ENCODE assay signal across 20 mouse cellular contexts in genomic region chr6:144709614-144710180, GRCm38 (mm10).
DNase-seq lines count a peak whose midpoint lies in the region; ATAC-seq and TF ChIP-seq lines count a peak whose summit lies in the region.
"Had no signal": no experiment of that assay in that cellular context is flagged by ENCODE, and none has a peak within 500 bp of the region (broad histone marks: within the 10 kb centered on the region; RNA-seq: fewer than 3 reads in every experiment).

No protein-coding gene starts in this region.

- DNase-seq in gastrocnemius, adult 2 months, result no peak
- no peak for DNase-seq in gastrocnemius, postnatal 10 days
- peak; percentile 13 for DNase-seq in Muller cell, postnatal 12 days (ENCODE audit: inconsistent ontology term)
- peak; percentile 18 for DNase-seq in adrenal gland, postnatal 25 days
- DNase-seq in lung, adult 18-20 months, result no peak
- DNase-seq: B cell, adult 2 months; cerebellum, adult 11-12 months; cerebellum, postnatal 14 days; forebrain, postnatal 0 days; heart, adult 18-20 months; kidney, adult 11 months; kidney, postnatal 14 days; lung, postnatal 14 days; right cerebral cortex, postnatal 25 days had no signal

- WGBS in liver, embryonic 15.5 days (ENCODE audit: insufficient replicate concordance), result 56% methylated on average over 9 of the region's 9 CpGs

- TF ChIP-seq CTCF in gastrocnemius, adult 2 months (IDR thresholded peaks at IDR 0.05), result no peak

- ATAC-seq in liver, embryonic 15.5 days (ENCODE audit: insufficient read depth), result 0 out of 2 replicates have a peak, but pooled peaks have one; percentile 36
- ATAC-seq in frontal cortex, adult (ENCODE audit: low TSS enrichment), result no peak
- ATAC-seq: forebrain, postnatal 0 days; midbrain, embryonic 13.5 days had no signal

- H3K9ac ChIP-seq in liver, embryonic 15.5 days, result no peak overlapping the region
- H3K9ac ChIP-seq: embryonic facial prominence, embryonic 15.5 days; forebrain, postnatal 0 days; limb, embryonic 15.5 days; midbrain, embryonic 13.5 days; neural tube, embryonic 13.5 days had no signal

- H3K36me3 ChIP-seq in liver, embryonic 15.5 days (replicated peaks), result no peaks in the 10 kb centered on the region
- H3K36me3 ChIP-seq: embryonic facial prominence, embryonic 15.5 days; limb, embryonic 15.5 days; midbrain, embryonic 13.5 days; neural tube, embryonic 13.5 days had no signal

- peaks cover 31% of the 10 kb centered on the region for H3K4me1 ChIP-seq in liver, embryonic 15.5 days (replicated peaks)
- H3K4me1 ChIP-seq: embryonic facial prominence, embryonic 15.5 days; limb, embryonic 15.5 days had no signal

- intact Hi-C loops in gastrocnemius, adult 2 months (cut with DNase I), result no loop called here

- no peak overlapping the region for H3K4me2 ChIP-seq in liver, embryonic 15.5 days
- H3K4me2 ChIP-seq: embryonic facial prominence, embryonic 15.5 days; limb, embryonic 15.5 days; midbrain, embryonic 13.5 days; neural tube, embryonic 13.5 days had no signal

- no peak overlapping the region for H3K4me3 ChIP-seq in gastrocnemius, adult 2 months
- no peak overlapping the region for H3K4me3 ChIP-seq in liver, embryonic 15.5 days (replicated peaks)
- H3K4me3 ChIP-seq: embryonic facial prominence, embryonic 15.5 days; limb, embryonic 15.5 days; midbrain, embryonic 13.5 days; neural tube, embryonic 13.5 days had no signal

- H3K27me3 ChIP-seq in liver, embryonic 15.5 days, result no peaks in the 10 kb centered on the region
- H3K27me3 ChIP-seq: embryonic facial prominence, embryonic 15.5 days; limb, embryonic 15.5 days; midbrain, embryonic 13.5 days; neural tube, embryonic 13.5 days had no signal

- H3K9me3 ChIP-seq in liver, embryonic 15.5 days (replicated peaks), result no peaks in the 10 kb centered on the region
- H3K9me3 ChIP-seq: embryonic facial prominence, embryonic 15.5 days; limb, embryonic 15.5 days; midbrain, embryonic 13.5 days; neural tube, embryonic 13.5 days had no signal

- peak overlapping the region; percentile 48; the same call in 1 of the 2 replicates for H3K27ac ChIP-seq in gastrocnemius, adult 2 months
- peak overlapping the region; percentile 57 for H3K27ac ChIP-seq in liver, embryonic 15.5 days (replicated peaks)
- H3K27ac ChIP-seq: embryonic facial prominence, embryonic 15.5 days; limb, embryonic 15.5 days; midbrain, embryonic 13.5 days; neural tube, embryonic 13.5 days had no signal

Comparison
In these comparisons a context has a peak if more than half of its experiments do, and no peak if none do; other contexts are left out.
1. DNase-seq: peak in Muller cell, postnatal 12 days (single experiment) and adrenal gland, postnatal 25 days (single experiment); none in gastrocnemius, adult 2 months (single experiment), gastrocnemius, postnatal 10 days (single experiment) and lung, adult 18-20 months (0 of 2).